Mouse (Mus musculus): ENCODE results near the gene Glce.

The Glce gene

GRCm38 (mm10) chr9:62123496-62123895 is 1.0 kb upstream of the Glce start:
- in situ Hi-C loops (cut with MseI, MboI) = no loop called here

- in situ Hi-C loops (cut with MseI, MboI) = no loop called here
These were observed 656 bp downstream of the Glce start for GRCm38 (mm10) chr9:62121551-62122447.

GRCm38 (mm10) chr9:62118754-62119153 is 3.7 kb downstream of the Glce start:
- in situ Hi-C loops (cut with MseI, MboI) = no loop called here

GRCm38 (mm10) chr9:62115826-62116225 is 6.6 kb downstream of the Glce start:
- in situ Hi-C loops (cut with MseI, MboI) = no loop called here

GRCm38 (mm10) chr9:62096603-62097002 is 25.9 kb downstream of the Glce start:
- in situ Hi-C loops (cut with MseI, MboI) = no loop called here

GRCm38 (mm10) chr9:62091604-62092003 is 30.9 kb downstream of the Glce start:
- in situ Hi-C loops (cut with MseI, MboI) = no loop called here

- in situ Hi-C loops (cut with MseI, MboI) = no loop called here
These were observed 36.9 kb downstream of the Glce start for GRCm38 (mm10) chr9:62085548-62085947.

- in situ Hi-C loops (cut with MseI, MboI) = no loop called here
These were observed 37.6 kb downstream of the Glce start for GRCm38 (mm10) chr9:62084896-62085295.

GRCm38 (mm10) chr9:62082986-62083385 is 39.5 kb downstream of the Glce start:
- in situ Hi-C loops (cut with MseI, MboI) = no loop called here

- in situ Hi-C loops (cut with MseI, MboI) = no loop called here
These were observed 40.9 kb downstream of the Glce start for GRCm38 (mm10) chr9:62081542-62081941.

- in situ Hi-C loops (cut with MseI, MboI) = no loop called here
These were observed 42.3 kb downstream of the Glce start for GRCm38 (mm10) chr9:62080028-62080760.

- in situ Hi-C loops (cut with MseI, MboI) = no loop called here
These were observed 60.2 kb downstream of the Glce start for GRCm38 (mm10) chr9:62062234-62062633.

GRCm38 (mm10) chr9:62060431-62060830 is 62.0 kb downstream of the Glce start:
- in situ Hi-C loops (cut with MseI, MboI) = no loop called here

GRCm38 (mm10) chr9:62059941-62060340 is 62.5 kb downstream of the Glce start:
- in situ Hi-C loops (cut with MseI, MboI) = no loop called here

- in situ Hi-C loops (cut with MseI, MboI) = no loop called here
These were observed 64.5 kb downstream of the Glce start for GRCm38 (mm10) chr9:62057881-62058506.

- in situ Hi-C loops (cut with MseI, MboI) = no loop called here
These were observed 66.2 kb downstream of the Glce start for GRCm38 (mm10) chr9:62056206-62056605.

- in situ Hi-C loops (cut with MseI, MboI) = no loop called here
These were observed 71.7 kb downstream of the Glce start for GRCm38 (mm10) chr9:62050801-62051200.

GRCm38 (mm10) chr9:62049166-62049565 is 73.3 kb downstream of the Glce start:
- in situ Hi-C loops (cut with MseI, MboI) = no loop called here

- in situ Hi-C loops (cut with MseI, MboI) = loop anchor here (5.0 kb wide), 1 partner anchor 200 kb away; no protein-coding TSS in a partner anchor
These were observed 80.3 kb downstream of the Glce start for GRCm38 (mm10) chr9:62042167-62042566.

GRCm38 (mm10) chr9:62040008-62040608 is 82.3 kb downstream of the Glce start:
- in situ Hi-C loops (cut with MseI, MboI) = loop anchor here (5.0 kb wide), 1 partner anchor 202 kb away; no protein-coding TSS in a partner anchor

- in situ Hi-C loops (cut with MseI, MboI) = no loop called here
These were observed 86.6 kb downstream of the Glce start for GRCm38 (mm10) chr9:62035806-62036205.

- in situ Hi-C loops (cut with MseI, MboI) = no loop called here
These were observed 90.2 kb downstream of the Glce start for GRCm38 (mm10) chr9:62032206-62032605.
